Mouse (Mus musculus) adrenal gland, adult 8-10 months (tissue): Measurements from ENCODE around the gene Cyp26c1. TPM values are rescaled to one million over a fixed set of nuclear protein-coding genes. Genes with fewer than 3 reads are reported as not detected.

Experiments used
- DNase-seq: peaks from one replicate; pipeline ENCODE4 v3.0.0; 2022
- total RNA-seq, 4 experiments: library from RNA; stranded (reverse); gene quantifications; 2 replicates each; pipeline ENCODE4 v1.2.4; 2022

The Cyp26c1 gene
- total RNA-seq, 4 experiments from 2014 or later, result 0.23 to 0.32 TPM; not detected in 2

GRCm38 (mm10) chr19:37698273-37699160, 13.1 kb downstream of the Cyp26c1 start:
- no peak for DNase-seq

GRCm38 (mm10) chr19:37699711-37700110, 14.3 kb downstream of the Cyp26c1 start:
- no peak for DNase-seq

- peak; percentile 81 for DNase-seq
These were observed 17.1 kb downstream of the Cyp26c1 start for GRCm38 (mm10) chr19:37702377-37703076.

GRCm38 (mm10) chr19:37703902-37704509, 18.6 kb downstream of the Cyp26c1 start:
- peak; percentile 40 for DNase-seq

GRCm38 (mm10) chr19:37705722-37706121, 20.3 kb downstream of the Cyp26c1 start:
- DNase-seq, result no peak

GRCm38 (mm10) chr19:37714681-37715080, 29.3 kb downstream of the Cyp26c1 start:
- no peak for DNase-seq

- DNase-seq, result no peak
These were observed 30.6 kb downstream of the Cyp26c1 start for GRCm38 (mm10) chr19:37715980-37716379.

GRCm38 (mm10) chr19:37716524-37717175, 31.3 kb downstream of the Cyp26c1 start:
- DNase-seq, result no peak

GRCm38 (mm10) chr19:37719166-37719565, 33.8 kb downstream of the Cyp26c1 start:
- DNase-seq, result no peak

GRCm38 (mm10) chr19:37724591-37724990, 39.2 kb downstream of the Cyp26c1 start:
- no peak for DNase-seq

GRCm38 (mm10) chr19:37726585-37726984, 41.2 kb downstream of the Cyp26c1 start:
- DNase-seq, result no peak

- no peak for DNase-seq
These were observed 42.0 kb downstream of the Cyp26c1 start for GRCm38 (mm10) chr19:37727366-37727765.

GRCm38 (mm10) chr19:37735426-37735825, 50.0 kb downstream of the Cyp26c1 start:
- no peak for DNase-seq

GRCm38 (mm10) chr19:37738575-37738974, 53.2 kb downstream of the Cyp26c1 start:
- peak; percentile 3 for DNase-seq

GRCm38 (mm10) chr19:37740043-37740442, 54.7 kb downstream of the Cyp26c1 start:
- no peak for DNase-seq

Other genes with a start within 250 kb of the Cyp26c1 start
- 10 to 100 TPM; 18.7 to 26.7 (median 22.0) TPM for gene Exoc6, start 135.2 kb upstream of the Cyp26c1 start, total RNA-seq
- not detected for gene Cyp26a1, start 12.2 kb downstream of the Cyp26c1 start, total RNA-seq